Mouse (Mus musculus) heart, embryonic 15.5 days (tissue): ENCODE measurements around the gene Elane. TPM values are rescaled to one million over a fixed set of nuclear protein-coding genes. Genes with fewer than 3 reads are reported as not detected.

Experiments
- ATAC-seq: fragments of 200-750 bp; cut with Nextera tagmentation; replicated peaks from 2 replicates; pipeline ENCODE4 v1.8.0; 2017; ENCODE audit warnings: low read depth, moderate TSS enrichment; ENCODE audit not compliant: insufficient number of reproducible peaks, insufficient read depth, low FRiP score
- H3K27ac ChIP-seq: fragments of 300-500 bp; sonication (generic); 2 replicates; pipeline ENCODE4 v1.5.1; 2015; ENCODE audit warnings: mild to moderate bottlenecking, inconsistent platforms
- H3K27me3 ChIP-seq: fragments of 300-500 bp; sonication (generic); 2 replicates; pipeline ENCODE4 v1.6.1; 2015; ENCODE audit warnings: inconsistent platforms
- H3K36me3 ChIP-seq: fragments of 300-500 bp; sonication (generic); 2 replicates; pipeline ENCODE4 v1.6.1; 2015; ENCODE audit warnings: mild to moderate bottlenecking, inconsistent platforms
- H3K4me1 ChIP-seq: fragments of 300-500 bp; sonication (generic); replicated peaks from 2 replicates; pipeline ENCODE4 v1.6.1; 2015; ENCODE audit warnings: inconsistent platforms
- H3K4me2 ChIP-seq: fragments of 300-500 bp; sonication (generic); 2 replicates; pipeline ENCODE4 v1.6.1; 2015; ENCODE audit warnings: inconsistent platforms, mild to moderate bottlenecking, moderate library complexity
- H3K4me3 ChIP-seq: fragments of 300-500 bp; sonication (generic); 2 replicates; pipeline ENCODE4 v1.5.1; 2015; ENCODE audit warnings: mild to moderate bottlenecking, inconsistent platforms
- H3K9ac ChIP-seq: fragments of 300-500 bp; sonication (generic); 2 replicates; pipeline ENCODE4 v1.6.1; 2015; ENCODE audit warnings: mild to moderate bottlenecking, inconsistent platforms
- H3K9me3 ChIP-seq: fragments of 300-500 bp; sonication (generic); replicated peaks from 2 replicates; pipeline ENCODE4 v1.6.1; 2016; ENCODE audit warnings: inconsistent platforms
- WGBS: fragments of 180-500 bp; shearing (Covaris S2); methylation state at CpG from one replicate; pipeline ENCODE4 v1.1.7; 2015; ENCODE audit warnings: mixed read lengths; 5-methylcytosine and 5-hydroxymethylcytosine counted together
- polyA plus RNA-seq: library from polyadenylated mRNA; unstranded; fragments of >200 nt; fragmentation: Nextera tagmentation; extraction: Ambion mirVana; gene quantifications from 2 replicates; pipeline ENCODE4 v1.2.1, GENCODE M21; 2015

Gene Elane
- polyA plus RNA-seq, result 0.25 and 2.0 TPM in 2 replicates

DNA sequence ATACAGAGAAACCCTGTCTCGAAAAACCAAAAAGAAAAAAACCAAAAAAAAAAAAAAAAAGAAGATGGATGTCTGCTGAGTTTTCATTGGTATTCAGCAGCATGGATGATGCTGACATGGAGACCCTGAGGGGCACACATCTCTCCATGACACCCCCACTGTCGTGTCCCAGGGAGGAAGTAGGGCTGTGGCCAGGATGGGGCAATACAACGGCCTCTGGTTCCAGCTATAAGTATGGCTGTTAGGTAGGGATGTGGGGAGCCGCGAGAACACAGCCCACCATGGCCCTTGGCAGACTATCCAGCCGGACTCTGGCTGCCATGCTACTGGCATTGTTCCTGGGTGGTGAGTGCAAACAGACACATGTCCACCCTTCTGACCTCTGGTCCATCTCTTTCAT is at the start of gene Elane:
Elane (plus strand) TSS at position 194 of the 400 bp plus-strand sequence.
- Histone ChIP-seq H3K4me2 (no peak within 1 kb of the TSS), H3K36me3 (no peaks in the 10 kb centered on the region), H3K27ac (no peak within 1 kb of the TSS), H3K27me3 (peaks cover 7% of the 10 kb centered on the region), H3K4me3 (no peak within 1 kb of the TSS), H3K4me1 (peaks cover 30% of the 10 kb centered on the region), H3K9me3 (no peaks in the 10 kb centered on the region), H3K9ac (no peak within 1 kb of the TSS)
- WGBS, result 78% methylated on average over 6 of the region's 6 CpGs
- no peak for ATAC-seq

DNA sequence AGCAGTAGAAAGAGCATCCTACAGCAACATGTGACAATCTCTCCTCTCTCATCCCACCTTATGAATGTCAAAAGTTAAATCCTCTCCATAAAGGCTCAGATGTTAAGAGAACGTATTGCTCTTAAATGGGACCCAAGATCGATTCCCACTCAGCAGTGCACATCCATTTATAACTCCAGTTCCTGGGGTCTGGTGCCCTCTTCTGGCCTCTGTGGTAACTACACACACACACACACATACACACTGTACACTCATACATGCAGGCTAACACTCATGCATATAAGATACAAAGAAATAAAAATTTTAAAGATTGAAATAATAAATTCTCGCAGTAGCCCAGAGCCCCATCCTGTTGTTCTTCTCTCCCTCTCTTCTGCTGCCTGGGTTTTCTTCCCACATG is 49.1 kb upstream of the Elane start:
- no peak overlapping the region for H3K9ac ChIP-seq
- H3K4me2 ChIP-seq, result no peak overlapping the region
- no peaks in the 10 kb centered on the region for H3K9me3 ChIP-seq
- H3K27me3 ChIP-seq, result no peaks in the 10 kb centered on the region
- H3K36me3 ChIP-seq, result no peaks in the 10 kb centered on the region
- no peak overlapping the region for H3K27ac ChIP-seq
- 94% methylated on average over 3 of the region's 3 CpGs for WGBS
- ATAC-seq, result no peak
- H3K4me1 ChIP-seq, result peaks cover 15% of the 10 kb centered on the region
- no peak overlapping the region for H3K4me3 ChIP-seq

DNA sequence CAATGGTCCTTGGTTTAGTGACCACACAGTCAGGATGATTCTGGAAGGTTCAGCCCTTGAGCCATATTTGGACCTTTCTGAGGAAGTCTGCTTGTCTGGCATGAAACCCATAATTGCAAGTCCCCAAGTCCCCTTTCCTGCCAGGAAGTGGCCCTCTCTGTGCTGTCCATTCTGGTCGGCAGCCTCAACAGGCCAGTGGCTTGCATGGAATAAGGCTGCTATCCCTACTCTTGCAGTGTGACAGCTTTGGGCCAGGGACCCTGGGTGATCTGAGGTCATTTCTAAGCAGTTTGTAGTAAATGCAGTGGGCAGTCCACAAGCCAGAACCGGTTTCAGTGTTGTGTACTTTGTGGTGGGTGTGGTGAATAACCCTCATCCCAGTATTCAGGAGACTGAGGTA is 47.9 kb upstream of the Elane start:
- ATAC-seq, result no peak
- no peak overlapping the region for H3K27ac ChIP-seq
- 44% methylated on average over 2 of the region's 2 CpGs for WGBS

DNA sequence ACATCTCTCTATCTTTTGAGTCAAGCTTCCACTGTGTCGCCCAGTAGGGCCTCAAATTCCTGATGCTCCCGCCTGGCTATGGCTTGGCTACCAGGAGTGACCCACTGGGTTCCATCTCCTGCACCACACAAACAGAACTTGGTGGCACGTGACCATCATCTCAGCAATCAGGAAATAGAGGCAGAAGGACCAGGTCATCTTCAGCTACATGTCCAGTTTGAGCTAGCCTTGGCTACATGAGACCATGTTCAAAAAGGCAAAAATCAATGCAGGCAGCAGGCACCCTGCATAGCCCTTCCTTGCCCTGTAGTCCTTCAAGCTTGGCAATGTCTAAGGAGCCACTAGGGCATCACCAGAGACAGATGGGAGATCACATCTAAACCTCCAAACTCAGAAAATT is 46.0 kb upstream of the Elane start:
- no peaks in the 10 kb centered on the region for H3K27me3 ChIP-seq
- peaks cover 33% of the 10 kb centered on the region for H3K4me1 ChIP-seq
- H3K27ac ChIP-seq, result peak overlapping the region; percentile 94
- no peaks in the 10 kb centered on the region for H3K9me3 ChIP-seq
- no peak overlapping the region for H3K4me3 ChIP-seq
- WGBS, result 87% methylated on average over 3 of the region's 3 CpGs
- no peak overlapping the region for H3K9ac ChIP-seq
- peak overlapping the region; percentile 84 for H3K4me2 ChIP-seq
- no peak for ATAC-seq
- H3K36me3 ChIP-seq, result no peaks in the 10 kb centered on the region

More for the DNA sequence above, 47.9 kb upstream of the Elane start:
- peaks cover 27% of the 10 kb centered on the region for H3K4me1 ChIP-seq
- H3K4me2 ChIP-seq, result no peak overlapping the region
- no peak overlapping the region for H3K4me3 ChIP-seq
- no peaks in the 10 kb centered on the region for H3K36me3 ChIP-seq
- no peaks in the 10 kb centered on the region for H3K9me3 ChIP-seq
- no peak overlapping the region for H3K9ac ChIP-seq
- H3K27me3 ChIP-seq, result no peaks in the 10 kb centered on the region

DNA sequence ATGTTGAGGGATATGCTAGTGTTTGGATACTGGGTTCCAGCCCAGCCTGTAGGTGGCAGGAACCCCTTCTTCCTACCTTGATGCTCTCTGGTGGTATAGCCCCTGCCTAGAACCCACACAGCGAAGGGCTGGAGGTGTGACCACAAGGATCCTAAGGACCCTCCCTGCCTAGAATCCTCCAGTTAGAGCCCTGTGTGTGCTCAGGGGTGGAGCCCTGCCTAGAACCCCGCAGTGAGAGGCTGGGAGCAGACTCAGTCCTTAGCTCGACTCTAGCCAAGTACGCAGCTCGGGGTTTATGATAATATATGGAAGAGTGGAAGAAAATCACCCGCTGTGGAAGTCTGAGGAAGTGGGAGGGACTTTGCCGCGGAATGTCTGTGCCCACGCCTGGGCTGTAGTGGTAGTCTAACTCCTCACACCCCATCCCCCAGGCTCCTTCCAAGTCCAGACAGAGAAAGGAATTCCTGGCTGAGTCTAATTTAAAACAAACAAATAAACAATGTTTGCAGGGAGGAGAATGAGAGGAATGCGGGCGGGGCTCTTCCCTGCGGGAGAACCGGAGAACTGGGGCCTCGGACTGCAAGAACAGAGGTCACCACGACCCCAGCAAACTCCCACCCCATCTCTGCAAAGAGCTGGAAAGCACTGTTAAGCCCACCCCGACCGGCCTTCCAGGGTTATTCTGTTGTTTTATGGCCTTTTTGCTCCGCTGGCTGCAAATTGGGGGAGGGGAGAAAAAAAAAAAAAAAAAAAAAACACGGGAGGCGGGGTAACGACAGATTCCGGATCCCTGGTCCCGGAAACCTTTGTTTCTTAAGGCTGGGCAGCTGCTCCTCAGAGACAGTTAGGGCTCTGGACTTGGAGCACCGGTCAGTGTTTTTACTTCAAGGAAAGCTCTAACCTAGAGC is 45.1 kb upstream of the Elane start:
- Histone ChIP-seq H3K9me3 (no peaks in the 10 kb centered on the region), H3K4me1 (peaks cover 32% of the 10 kb centered on the region), H3K36me3 (no peaks in the 10 kb centered on the region), H3K4me3 (peak overlapping the region; percentile 54), H3K4me2 (peak overlapping the region; percentile 84), H3K27ac (peak overlapping the region; percentile 94), H3K27me3 (no peaks in the 10 kb centered on the region), H3K9ac (peak overlapping the region; percentile 57)
- ATAC-seq, result peak; percentile 90
- under 1% methylated on average over 24 of the region's 24 CpGs for WGBS

DNA sequence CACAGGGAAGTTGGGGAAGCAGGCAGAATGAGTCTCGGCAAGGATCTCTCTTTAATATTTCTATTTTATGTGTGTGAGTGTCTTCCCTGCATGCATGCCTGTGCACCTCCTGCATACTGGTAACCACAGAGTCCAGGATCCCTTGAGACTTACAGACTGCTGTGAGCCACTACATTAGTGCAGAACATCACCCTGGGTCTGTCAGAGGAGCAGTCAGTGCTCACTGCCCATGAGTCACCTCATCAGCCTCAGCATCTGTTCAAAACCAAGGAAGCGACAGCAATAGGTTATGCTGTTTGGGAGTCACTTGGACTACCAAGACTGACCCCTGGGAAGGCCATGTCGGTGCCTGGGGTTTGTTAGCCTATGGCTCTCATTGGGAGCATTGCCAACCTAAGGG is 43.7 kb upstream of the Elane start:
- Histone ChIP-seq H3K27me3 (no peaks in the 10 kb centered on the region), H3K36me3 (no peaks in the 10 kb centered on the region), H3K4me2 (no peak overlapping the region), H3K27ac (no peak overlapping the region), H3K9me3 (no peaks in the 10 kb centered on the region), H3K4me3 (no peak overlapping the region), H3K9ac (no peak overlapping the region), H3K4me1 (peaks cover 32% of the 10 kb centered on the region)
- 66% methylated on average over 3 of the region's 3 CpGs for WGBS
- ATAC-seq, result no peak

DNA sequence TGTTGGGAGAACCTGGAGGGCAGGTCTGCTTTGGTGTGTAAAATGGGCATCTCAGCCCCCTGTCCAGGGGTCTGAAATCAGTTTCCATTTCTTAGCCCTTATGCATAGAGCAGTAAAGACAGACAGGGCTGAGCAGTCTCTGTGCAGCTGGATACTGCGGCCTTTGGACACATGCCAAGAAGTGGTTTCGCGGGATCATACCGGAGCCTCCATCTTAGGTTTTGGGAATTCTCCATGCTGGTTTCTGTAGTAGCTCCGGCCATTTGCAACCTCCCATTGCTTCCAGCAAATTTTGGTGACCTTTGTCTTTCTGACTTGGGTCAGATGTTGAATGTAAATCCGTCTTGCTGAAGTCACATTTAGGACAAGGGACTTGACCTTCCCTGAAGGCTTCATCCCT is 42.6 kb upstream of the Elane start:
- 54% methylated on average over 6 of the region's 6 CpGs for WGBS
- Histone ChIP-seq H3K27ac (no peak overlapping the region), H3K9me3 (no peaks in the 10 kb centered on the region), H3K4me1 (peaks cover 32% of the 10 kb centered on the region), H3K36me3 (no peaks in the 10 kb centered on the region), H3K4me2 (no peak overlapping the region), H3K27me3 (no peaks in the 10 kb centered on the region), H3K4me3 (no peak overlapping the region), H3K9ac (no peak overlapping the region)
- no peak for ATAC-seq

DNA sequence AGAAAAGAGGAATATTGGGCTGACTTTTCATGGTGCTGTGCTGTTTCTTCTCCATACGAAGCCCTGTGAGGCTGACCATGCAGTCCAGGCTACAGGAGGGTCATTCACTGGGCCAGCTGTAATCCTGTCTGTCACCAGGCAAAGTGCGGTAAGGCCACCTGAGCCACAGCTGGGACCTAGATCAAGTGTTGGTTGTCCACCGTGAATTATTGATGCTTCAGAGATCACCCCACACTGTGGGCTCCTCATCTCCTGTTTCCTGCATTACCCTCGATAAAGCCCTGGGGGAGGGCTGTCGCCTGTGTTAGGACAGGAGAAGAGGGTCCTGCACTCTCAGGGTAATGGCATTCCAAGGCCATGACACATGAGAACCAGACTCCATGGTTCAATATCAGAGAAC is 39.5 kb upstream of the Elane start:
- Histone ChIP-seq H3K27me3 (no peaks in the 10 kb centered on the region), H3K27ac (no peak overlapping the region), H3K4me3 (no peak overlapping the region), H3K9me3 (no peaks in the 10 kb centered on the region), H3K4me1 (peaks cover 27% of the 10 kb centered on the region), H3K36me3 (no peaks in the 10 kb centered on the region), H3K4me2 (no peak overlapping the region), H3K9ac (no peak overlapping the region)
- ATAC-seq, result no peak
- 53% methylated on average over 5 of the region's 5 CpGs for WGBS

DNA sequence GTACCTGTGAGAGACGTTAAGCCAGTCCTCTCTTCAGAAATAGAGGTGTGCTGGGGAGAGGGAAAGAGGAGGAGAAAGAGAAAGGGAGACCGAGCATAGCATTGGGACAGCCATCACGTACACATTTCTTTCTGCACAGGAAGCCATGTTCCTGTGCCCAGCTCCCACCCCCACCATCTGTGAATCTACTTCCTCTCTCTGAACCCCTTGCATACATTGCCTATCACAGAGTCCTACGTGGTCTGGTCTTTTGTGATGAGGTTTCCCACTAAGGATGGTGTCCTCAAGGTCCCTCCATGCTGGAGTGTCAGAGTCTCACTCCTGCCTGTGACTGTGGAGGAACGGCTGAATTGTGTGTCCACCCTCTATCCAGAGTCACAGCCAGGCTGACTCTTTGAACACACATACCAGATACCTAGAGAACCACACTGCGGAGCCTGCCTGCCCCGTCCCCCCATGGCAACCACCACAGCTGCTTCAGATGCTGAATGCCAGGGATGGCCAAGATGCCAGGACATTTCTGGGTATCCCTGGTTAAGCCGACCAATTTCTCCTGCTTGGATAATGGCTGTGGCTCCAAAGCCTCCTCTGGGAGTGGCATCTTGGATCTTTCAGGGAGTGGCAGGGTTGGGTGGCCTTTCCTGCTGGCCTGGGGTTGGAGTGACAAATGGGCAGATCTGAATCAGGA is 36.0 kb upstream of the Elane start:
- no peak overlapping the region for H3K4me3 ChIP-seq
- WGBS, result 67% methylated on average over 8 of the region's 8 CpGs
- H3K36me3 ChIP-seq, result no peaks in the 10 kb centered on the region
- H3K27ac ChIP-seq, result peak overlapping the region; percentile 28; the same call in 1 of the 2 replicates
- H3K9me3 ChIP-seq, result no peaks in the 10 kb centered on the region
- no peak for ATAC-seq
- H3K9ac ChIP-seq, result no peak overlapping the region
- H3K4me2 ChIP-seq, result no peak overlapping the region
- no peaks in the 10 kb centered on the region for H3K27me3 ChIP-seq
- H3K4me1 ChIP-seq, result peaks cover 27% of the 10 kb centered on the region

DNA sequence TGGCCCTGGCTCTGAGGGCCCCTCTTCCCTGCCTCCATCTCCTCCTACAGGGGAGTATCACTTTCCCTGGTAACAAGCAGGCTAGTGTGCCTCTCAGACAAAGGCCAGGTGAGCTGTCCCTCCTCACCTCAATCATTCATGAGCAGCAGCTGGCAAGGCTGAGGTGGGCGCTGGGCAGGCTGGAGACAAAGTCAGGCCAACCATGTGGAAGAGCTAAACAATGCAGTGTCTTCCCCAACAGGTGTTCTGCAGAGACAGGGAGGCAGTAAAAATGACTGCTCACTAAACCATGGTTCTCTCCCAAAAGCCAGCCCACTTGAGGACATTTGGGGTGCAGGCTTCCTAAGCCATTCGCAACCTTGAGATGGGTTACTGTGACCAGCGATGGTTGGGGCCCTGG is 34.4 kb upstream of the Elane start:
- H3K4me2 ChIP-seq, result peak overlapping the region; percentile 84
- WGBS, result 73% methylated on average over 3 of the region's 3 CpGs
- H3K9ac ChIP-seq, result no peak overlapping the region; the same call in 1 of the 2 replicates
- H3K9me3 ChIP-seq, result no peaks in the 10 kb centered on the region
- H3K27ac ChIP-seq, result peak overlapping the region; percentile 100
- ATAC-seq, result no peak
- no peak overlapping the region for H3K4me3 ChIP-seq
- H3K36me3 ChIP-seq, result peaks cover 4% of the 10 kb centered on the region; the same call in 1 of the 2 replicates
- H3K27me3 ChIP-seq, result no peaks in the 10 kb centered on the region
- peaks cover 35% of the 10 kb centered on the region for H3K4me1 ChIP-seq

DNA sequence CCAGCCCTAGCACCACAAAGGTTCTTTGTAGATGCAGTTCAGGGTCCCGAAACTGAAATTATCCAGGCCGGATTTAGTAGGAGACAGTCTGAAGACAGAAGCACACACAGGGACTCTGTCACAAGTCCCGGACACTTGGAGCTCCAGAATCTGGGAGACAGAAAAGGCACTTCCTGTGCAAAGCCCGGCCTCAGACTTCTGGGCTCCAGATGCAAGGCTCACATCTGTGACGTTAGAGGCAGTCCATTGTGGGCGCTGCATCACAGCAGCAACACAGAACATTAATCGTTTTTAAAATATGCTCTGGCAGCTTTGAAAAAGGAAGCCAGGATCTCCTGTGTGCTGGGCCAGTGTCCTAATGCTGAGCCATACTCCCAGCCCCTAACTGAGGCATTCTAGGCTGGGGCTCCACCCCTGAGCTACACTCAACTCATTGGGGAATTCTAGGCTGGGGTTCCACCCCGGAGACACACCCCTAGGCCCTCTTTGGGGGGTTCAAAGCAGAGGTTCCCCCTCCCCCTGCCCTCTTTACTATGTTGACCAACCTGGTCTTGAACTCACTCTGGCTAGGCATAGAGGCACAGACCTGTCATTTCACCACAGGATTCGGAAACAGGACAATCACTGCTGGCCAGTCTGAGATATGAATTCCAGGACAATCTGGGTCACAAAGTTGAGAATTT is 33.8 kb upstream of the Elane start:
- no peaks in the 10 kb centered on the region for H3K9me3 ChIP-seq
- H3K27ac ChIP-seq, result peak overlapping the region; percentile 100
- peak overlapping the region; percentile 76 for H3K9ac ChIP-seq
- WGBS, result 38% methylated on average over 9 of the region's 9 CpGs
- H3K4me1 ChIP-seq, result peaks cover 41% of the 10 kb centered on the region
- H3K27me3 ChIP-seq, result no peaks in the 10 kb centered on the region
- peak overlapping the region; percentile 97; the same call in 1 of the 2 replicates for H3K4me3 ChIP-seq
- peak overlapping the region; percentile 84 for H3K4me2 ChIP-seq
- ATAC-seq, result no peak
- peaks cover 5% of the 10 kb centered on the region; the same call in 1 of the 2 replicates for H3K36me3 ChIP-seq
